Mouse (Mus musculus) naive thymus-derived CD4-positive, alpha-beta T cell, adult 2 months (primary cell): ENCODE results near the gene Trib3.
"Not testable (repeated sequence)": the region's sequence is repeated elsewhere in the genome, so short reads cannot be mapped to it uniquely, and the experiment has no call there.

ENCODE experiments used
- DNase-seq: peaks from one replicate; pipeline ENCODE4 v3.0.0-alpha.2; 2011; ENCODE audit warnings: low read depth

Gene Trib3

DNA sequence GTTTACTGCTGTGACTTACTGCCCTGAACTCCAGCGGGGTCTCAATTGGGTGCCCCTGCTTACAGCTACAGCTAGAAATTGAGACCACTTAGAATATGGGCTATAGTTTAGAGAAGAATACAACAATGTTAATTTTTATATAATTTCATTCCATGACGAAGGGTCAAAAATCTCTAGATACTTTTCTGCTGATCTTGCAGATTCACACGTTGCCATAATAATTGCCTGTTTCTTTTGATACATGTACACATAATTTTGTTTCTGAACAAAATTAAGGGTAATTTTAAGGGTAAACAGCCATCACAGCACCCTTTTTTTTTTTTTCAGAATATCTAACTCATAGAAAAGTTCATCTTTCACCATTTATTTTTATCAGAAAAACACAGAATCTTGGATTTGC, 36.6 kb downstream of the Trib3 start:
- DNase-seq, result no peak

DNA sequence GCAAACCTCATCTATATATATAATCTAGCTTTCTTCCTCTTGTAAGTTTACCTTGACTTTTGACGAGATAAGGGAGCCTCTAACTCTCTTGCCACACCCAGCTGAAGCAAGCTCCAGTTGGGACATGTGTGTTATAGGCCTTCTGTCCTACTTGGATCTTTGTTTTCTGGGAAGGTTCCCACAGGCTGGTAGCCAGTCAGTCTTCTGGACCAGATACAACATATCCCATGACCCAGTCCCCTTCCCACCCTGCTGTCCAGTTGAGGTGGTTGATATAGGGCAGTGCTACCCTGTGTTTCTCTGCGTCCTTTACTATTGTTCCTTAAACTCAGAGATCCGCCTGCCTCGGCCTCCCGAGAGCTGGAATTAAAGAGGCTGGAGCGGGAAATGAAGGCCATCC, 38.4 kb downstream of the Trib3 start:
- DNase-seq, result no peak

DNA sequence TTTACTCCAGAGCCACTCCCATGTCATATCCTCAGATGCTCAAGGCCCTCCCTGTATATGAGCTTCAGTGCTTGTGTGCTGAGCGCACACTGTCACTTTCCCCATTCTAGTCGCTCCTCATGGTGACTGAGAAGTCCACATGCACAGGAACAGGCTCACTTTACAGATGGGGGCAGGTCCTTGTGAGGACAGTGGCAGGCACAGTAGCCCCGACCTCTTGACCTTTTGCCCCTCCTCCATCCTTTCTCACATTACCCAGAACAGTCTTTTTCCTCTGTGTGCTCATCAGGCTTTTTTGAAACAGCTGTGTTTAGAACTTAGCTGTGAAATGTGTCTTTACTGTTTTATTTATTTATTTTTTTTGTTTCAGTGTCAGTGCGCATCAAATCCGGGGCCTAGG, 40.1 kb downstream of the Trib3 start:
- no peak for DNase-seq

DNA sequence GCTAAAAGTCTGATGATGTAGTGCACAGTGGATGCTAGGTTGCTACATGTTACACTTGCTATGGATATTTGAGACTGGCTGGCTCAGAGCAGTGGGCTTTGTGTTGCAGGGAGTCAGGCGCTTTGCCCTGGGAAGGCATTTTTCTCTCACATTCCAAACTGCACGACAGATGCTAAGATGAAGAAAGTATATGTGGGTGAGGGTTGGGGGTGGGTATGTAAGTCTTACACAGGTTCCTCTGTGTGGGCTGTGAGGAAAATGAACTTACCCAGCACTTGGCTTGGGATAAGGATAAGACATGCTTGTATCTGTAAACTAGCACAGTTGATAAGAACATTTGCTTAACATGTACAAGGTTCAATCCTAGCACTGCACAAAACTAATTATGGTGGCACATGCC, 41.0 kb downstream of the Trib3 start:
- no peak for DNase-seq

DNA sequence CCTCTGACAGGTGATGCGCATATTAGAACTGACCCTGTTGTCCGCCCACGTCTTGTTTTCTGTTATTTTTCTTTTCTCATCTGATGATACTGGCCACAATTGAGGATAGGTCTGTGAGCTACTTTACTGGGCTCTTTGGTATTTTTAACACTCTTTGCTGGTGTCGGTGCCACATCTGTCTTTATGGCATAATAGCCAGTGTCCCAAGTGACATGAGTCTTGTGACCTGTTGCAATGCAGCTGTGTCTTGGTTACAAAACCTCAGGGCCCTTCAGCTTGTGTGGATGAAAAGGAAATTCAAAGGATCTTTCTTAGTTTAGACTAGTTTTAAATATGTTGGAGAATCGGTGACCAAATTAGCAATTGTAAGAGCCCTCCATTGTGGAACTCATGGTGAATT, 49.3 kb downstream of the Trib3 start:
- no peak for DNase-seq

DNA sequence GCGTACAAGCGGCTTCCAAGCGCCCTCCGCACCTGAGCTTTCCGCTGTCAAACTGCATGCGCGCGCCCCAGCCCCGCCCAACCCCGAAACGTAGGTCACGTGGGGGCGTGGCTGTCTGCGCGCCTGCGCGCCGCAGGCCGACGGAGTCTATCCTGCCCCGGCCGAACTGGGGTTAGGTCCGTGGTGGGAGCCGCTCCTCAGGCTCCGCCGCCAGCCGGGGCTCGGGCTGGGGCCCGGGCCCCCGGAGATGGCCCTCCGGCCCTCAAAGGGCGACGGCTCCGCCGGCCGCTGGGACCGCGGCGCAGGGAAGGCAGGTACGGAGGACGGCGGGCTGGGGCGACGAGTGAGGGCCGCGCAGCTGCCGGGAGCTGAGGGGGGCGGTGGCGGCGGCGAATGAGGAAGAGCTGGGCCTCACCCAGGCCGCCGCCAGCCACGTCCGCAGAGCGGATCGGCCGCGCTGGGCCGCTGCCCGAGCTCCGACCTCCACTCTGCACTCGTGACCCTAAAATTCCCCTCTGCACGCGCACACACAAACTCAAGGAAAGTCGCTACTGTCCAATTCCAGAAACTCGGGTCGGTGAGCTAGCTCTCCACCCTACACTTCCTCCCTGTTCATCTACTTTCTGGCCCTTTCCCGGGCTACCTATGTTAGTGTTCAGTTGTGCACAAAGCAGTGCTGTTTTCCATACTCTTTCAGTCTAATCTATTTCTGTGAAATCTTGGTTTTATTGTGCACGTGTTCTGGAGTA, 49.9 kb downstream of the Trib3 start, which contains the start of gene Tbc1d20:
Gene Tbc1d20, plus strand, starts transcription at position 102 of the 749 bp plus-strand sequence.
- DNase-seq, result peak; percentile 96

DNA sequence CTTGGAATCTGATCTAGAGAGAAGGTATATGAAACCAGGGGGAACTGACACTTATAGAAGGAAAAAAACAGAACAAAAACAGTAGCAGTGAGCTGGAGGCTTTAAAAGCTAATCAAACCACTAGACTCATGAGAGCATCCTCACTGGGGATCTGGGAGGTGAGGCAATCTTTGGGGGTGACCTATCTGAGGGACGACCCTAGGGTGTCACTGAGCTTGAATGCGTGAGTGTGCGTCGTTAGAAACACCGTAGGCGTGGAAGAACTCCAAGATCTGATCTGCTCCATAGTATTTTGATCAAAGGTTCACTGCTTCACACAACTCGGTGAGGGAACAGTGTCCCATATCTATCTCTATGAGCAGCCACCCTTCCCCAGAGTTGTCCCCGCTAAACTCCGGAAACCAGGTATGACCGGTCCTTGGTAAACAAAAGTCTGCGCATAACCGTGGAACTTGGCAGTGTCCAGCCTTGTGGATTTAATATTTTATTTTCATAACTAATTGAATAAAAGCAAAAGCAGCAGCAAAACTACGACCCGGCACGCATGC, 50.6 kb downstream of the Trib3 start:
- no peak for DNase-seq

DNA sequence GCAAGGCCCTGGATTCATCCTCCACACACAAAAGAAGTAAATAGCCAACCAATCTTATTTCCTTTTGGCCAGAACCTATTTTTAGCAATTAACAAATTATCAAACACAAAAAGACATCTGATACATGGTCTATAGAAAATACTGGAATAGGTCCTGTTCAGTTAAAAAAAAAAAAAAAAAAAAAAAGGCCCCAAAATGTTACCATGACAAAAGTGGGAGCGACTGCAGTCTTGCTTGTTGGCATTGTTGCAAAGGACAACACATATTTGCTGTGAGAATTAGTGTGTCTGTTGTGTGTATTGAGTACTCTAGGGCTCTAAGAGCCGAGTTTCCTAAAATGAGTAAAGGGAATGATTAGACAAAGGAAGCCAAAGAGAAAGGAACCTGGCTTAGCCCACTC, 51.4 kb downstream of the Trib3 start:
- DNase-seq, result no peak

DNA sequence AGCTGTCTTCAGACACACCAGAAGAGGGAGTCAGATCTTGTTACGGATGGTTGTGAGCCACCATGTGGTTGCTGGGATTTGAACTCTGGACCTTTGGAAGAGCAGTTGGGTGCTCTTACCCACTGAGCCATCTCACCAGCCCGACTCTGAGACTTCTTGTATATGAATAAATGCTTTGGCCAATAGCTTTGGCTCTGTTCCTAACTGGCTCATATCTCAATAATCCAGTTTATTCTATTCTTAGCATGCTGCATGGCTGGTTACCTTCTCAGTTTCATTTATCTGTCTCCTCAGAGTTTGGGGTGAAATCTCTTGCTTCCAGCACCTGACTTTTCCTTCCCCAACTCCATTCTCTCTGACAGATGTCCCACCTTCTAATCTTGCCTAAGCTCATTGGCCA, 54.2 kb downstream of the Trib3 start:
- DNase-seq, result not testable (repeated sequence)

DNA sequence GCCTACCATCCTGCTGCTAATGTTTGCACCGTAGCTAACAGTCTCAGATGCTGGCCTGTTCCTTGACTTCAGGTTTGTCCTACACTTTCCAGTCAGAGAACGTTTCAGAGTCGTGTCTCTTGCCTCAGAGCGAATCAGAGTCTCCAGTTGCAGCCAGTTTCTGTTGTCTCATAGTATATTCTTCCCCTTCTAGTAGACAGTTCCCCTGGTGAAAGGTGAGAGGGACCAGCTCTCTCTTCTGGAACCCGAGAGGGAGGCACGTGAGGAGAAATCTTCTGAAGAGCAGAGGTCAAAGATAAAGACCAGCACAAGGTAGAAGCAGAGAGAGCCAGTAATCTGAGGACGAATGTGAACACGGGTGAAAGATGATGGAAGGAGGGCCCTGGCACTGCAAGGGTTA, 55.8 kb downstream of the Trib3 start:
- DNase-seq, result no peak

DNA sequence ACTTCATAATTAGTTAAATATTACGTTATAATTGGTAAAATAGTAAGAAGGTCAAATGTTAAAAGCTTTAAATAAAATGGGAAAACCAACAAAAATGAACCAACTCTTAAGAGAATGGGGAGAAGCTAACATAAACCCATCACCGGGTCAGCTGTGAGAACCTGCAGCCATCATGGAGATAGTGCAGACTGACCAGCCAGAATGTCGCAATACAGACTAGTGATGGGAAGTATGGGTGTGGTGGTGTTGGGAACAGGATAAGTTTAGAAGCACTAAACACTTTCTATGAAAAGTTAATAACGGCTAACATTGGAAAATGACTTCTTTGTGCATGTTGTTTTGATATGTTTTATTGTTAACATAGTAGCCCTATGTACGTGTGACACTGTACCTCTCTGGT, 56.3 kb downstream of the Trib3 start:
- DNase-seq, result no peak
